In the genomic region with DNA sequence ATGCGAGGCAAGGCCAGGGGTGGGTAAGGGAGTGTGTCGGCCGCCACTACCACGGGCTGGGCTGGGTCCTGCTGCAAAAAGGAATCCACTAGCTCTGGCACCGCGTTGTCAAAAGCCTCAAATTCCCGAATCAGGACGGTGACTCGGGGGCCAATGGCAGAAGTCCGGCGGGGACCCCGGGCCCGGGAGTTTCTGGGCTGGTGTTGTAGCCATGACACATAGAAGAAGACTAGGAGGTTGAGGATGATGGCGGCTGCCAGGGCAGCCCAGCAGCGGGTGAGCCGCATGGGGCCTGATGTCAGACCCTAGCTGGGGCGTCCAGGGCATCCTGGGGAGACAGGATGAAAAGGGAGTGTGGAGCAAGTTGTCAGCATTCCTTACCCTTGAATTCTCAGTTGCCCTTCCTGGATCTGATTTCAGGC, we compare ENCODE assay signal across 8 mouse cellular contexts. TPM values are rescaled to one million over a fixed set of nuclear protein-coding genes. Genes with fewer than 3 reads are reported as not detected.
DNase-seq lines count a peak whose midpoint lies in the region; ATAC-seq and TF ChIP-seq lines count a peak whose summit lies in the region.

No protein-coding gene starts in this region.

- ATAC-seq in forebrain, embryonic 12.5 days (ENCODE audit: low FRiP score): no peak
- ATAC-seq in neural tube, embryonic 13.5 days (ENCODE audit: low read depth): no peak

- H3K27me3 ChIP-seq in forebrain, embryonic 12.5 days: peaks cover 38% of the 10 kb centered on the region
- peaks cover 40% of the 10 kb centered on the region for H3K27me3 ChIP-seq in limb, embryonic 10.5 days (ENCODE audit: low read depth, poor library complexity, severe bottlenecking)
- peaks cover 28% of the 10 kb centered on the region for H3K27me3 ChIP-seq in neural tube, embryonic 13.5 days

- 11% methylated on average over 16 of the region's 17 CpGs for WGBS in forebrain, embryonic 12.5 days
- 15% methylated on average over 17 of the region's 17 CpGs for WGBS in limb, embryonic 10.5 days
- 13% methylated on average over 17 of the region's 17 CpGs for WGBS in neural tube, embryonic 13.5 days

- TF ChIP-seq CTCF in layer of hippocampus, adult 2 months (conservative IDR thresholded peaks at IDR 0.05): no peak

- H3K27ac ChIP-seq in layer of hippocampus, adult 2 months: peak overlapping the region; percentile 94
- H3K27ac ChIP-seq in forebrain, embryonic 12.5 days: peak overlapping the region; percentile 61
- H3K27ac ChIP-seq in limb, embryonic 10.5 days: peak overlapping the region; percentile 67
- H3K27ac ChIP-seq in neural tube, embryonic 13.5 days (replicated peaks): peak overlapping the region; percentile 87

- H3K9ac ChIP-seq in forebrain, embryonic 12.5 days: peak overlapping the region; percentile 63
- H3K9ac ChIP-seq in neural tube, embryonic 13.5 days: peak overlapping the region; percentile 77

- DNase-seq in layer of hippocampus, adult 2 months (ENCODE audit: low spot score in 2 of 2): no peak
- DNase-seq in layer of hippocampus, adult 11-12 months (ENCODE audit: low spot score): no peak
- DNase-seq in limb, embryonic 10.5 days (ENCODE audit: low spot score): no peak
- DNase-seq in embryo, embryonic 11 days: no peak
- no peak for DNase-seq in layer of hippocampus, adult 9-11 months
- no peak for DNase-seq in adrenal gland, adult 2 months

- peak overlapping the region; percentile 72 for H3K4me2 ChIP-seq in forebrain, embryonic 12.5 days
- peak overlapping the region; percentile 70 for H3K4me2 ChIP-seq in neural tube, embryonic 13.5 days

- H3K36me3 ChIP-seq in forebrain, embryonic 12.5 days (replicated peaks): peaks cover 21% of the 10 kb centered on the region
- peaks cover 58% of the 10 kb centered on the region for H3K36me3 ChIP-seq in limb, embryonic 10.5 days
- peaks cover 30% of the 10 kb centered on the region for H3K36me3 ChIP-seq in neural tube, embryonic 13.5 days

- H3K9me3 ChIP-seq in forebrain, embryonic 12.5 days: no peaks in the 10 kb centered on the region
- H3K9me3 ChIP-seq in limb, embryonic 10.5 days (replicated peaks): no peaks in the 10 kb centered on the region; the same call in 1 of the 2 replicates
- no peaks in the 10 kb centered on the region for H3K9me3 ChIP-seq in neural tube, embryonic 13.5 days

- peaks cover 49% of the 10 kb centered on the region for H3K4me1 ChIP-seq in forebrain, embryonic 12.5 days
- H3K4me1 ChIP-seq in limb, embryonic 10.5 days: peaks cover 43% of the 10 kb centered on the region
- H3K4me1 ChIP-seq in neural tube, embryonic 13.5 days (replicated peaks): peaks cover 66% of the 10 kb centered on the region

- peak overlapping the region; percentile 64 for H3K4me3 ChIP-seq in layer of hippocampus, adult 2 months
- peak overlapping the region; percentile 43 for H3K4me3 ChIP-seq in forebrain, embryonic 12.5 days (replicated peaks)
- H3K4me3 ChIP-seq in limb, embryonic 10.5 days: peak overlapping the region; percentile 56
- peak overlapping the region; percentile 47 for H3K4me3 ChIP-seq in neural tube, embryonic 13.5 days

RNA-seq across cellular contexts. Expression of gene Strn4, which starts 4.0 kb away (rescaled TPM):
- 100 to 1,000 TPM; 286 to 314 TPM for total RNA-seq in layer of hippocampus, adult 2 months (2021)
- 176 and 180 TPM in 2 replicates for polyA plus RNA-seq in forebrain, embryonic 12.5 days (2016; fragmentation: Nextera tagmentation; extraction: Ambion mirVana)
- 130 and 145 TPM in 2 replicates for polyA plus RNA-seq in limb, embryonic 10.5 days (2016; fragmentation: Nextera tagmentation; extraction: Ambion mirVana)
- 155 and 174 TPM in 2 replicates for polyA plus RNA-seq in neural tube, embryonic 13.5 days (2015; fragmentation: Nextera tagmentation; extraction: Ambion mirVana)
- 10 to 100 TPM; 58.9 to 64.1 TPM for total RNA-seq in adrenal gland, adult 2 months (2021)
- polyA plus RNA-seq in adrenal gland, adult 2 months (2012; rRNA removed): 121 and 138 TPM in 2 replicates

RNA-seq across cellular contexts. Expression of gene Fkrp, which starts 4.9 kb away (rescaled TPM):
- 10 to 100 TPM; 46.7 to 49.5 TPM for total RNA-seq in layer of hippocampus, adult 2 months (2021)
- polyA plus RNA-seq in forebrain, embryonic 12.5 days (2016; fragmentation: Nextera tagmentation; extraction: Ambion mirVana): 30.5 and 31.4 TPM in 2 replicates
- polyA plus RNA-seq in limb, embryonic 10.5 days (2016; fragmentation: Nextera tagmentation; extraction: Ambion mirVana): 27.2 and 33.1 TPM in 2 replicates
- 40.0 and 45.9 TPM in 2 replicates for polyA plus RNA-seq in neural tube, embryonic 13.5 days (2015; fragmentation: Nextera tagmentation; extraction: Ambion mirVana)
- total RNA-seq in adrenal gland, adult 2 months (2021): 10 to 100 TPM; 23.9 to 29.5 TPM
- 46.3 and 49.6 TPM in 2 replicates for polyA plus RNA-seq in adrenal gland, adult 2 months (2012; rRNA removed)

RNA-seq across cellular contexts. Expression of gene Slc1a5, which starts 30.5 kb away (rescaled TPM):
- 1 to 10 TPM; 3.5 to 4.7 TPM for total RNA-seq in layer of hippocampus, adult 2 months (2021)
- 30.6 and 32.0 TPM in 2 replicates for polyA plus RNA-seq in forebrain, embryonic 12.5 days (2016; fragmentation: Nextera tagmentation; extraction: Ambion mirVana)
- 48.3 and 48.7 TPM in 2 replicates for polyA plus RNA-seq in limb, embryonic 10.5 days (2016; fragmentation: Nextera tagmentation; extraction: Ambion mirVana)
- polyA plus RNA-seq in neural tube, embryonic 13.5 days (2015; fragmentation: Nextera tagmentation; extraction: Ambion mirVana): 8.8 and 9.0 TPM in 2 replicates
- 100 to 1,000 TPM; 144 to 291 TPM for total RNA-seq in adrenal gland, adult 2 months (2021)
- 220 and 344 TPM in 2 replicates for polyA plus RNA-seq in adrenal gland, adult 2 months (2012; rRNA removed)

RNA-seq across cellular contexts. Expression of gene Prkd2, which starts 31.0 kb away (rescaled TPM):
- total RNA-seq in layer of hippocampus, adult 2 months (2021): 1 to 10 TPM; 6.5 to 7.3 TPM
- 10.0 and 10.9 TPM in 2 replicates for polyA plus RNA-seq in forebrain, embryonic 12.5 days (2016; fragmentation: Nextera tagmentation; extraction: Ambion mirVana)
- 15.0 and 15.6 TPM in 2 replicates for polyA plus RNA-seq in limb, embryonic 10.5 days (2016; fragmentation: Nextera tagmentation; extraction: Ambion mirVana)
- 6.3 and 6.8 TPM in 2 replicates for polyA plus RNA-seq in neural tube, embryonic 13.5 days (2015; fragmentation: Nextera tagmentation; extraction: Ambion mirVana)
- total RNA-seq in adrenal gland, adult 2 months (2021): 10 to 100 TPM; 16.0 to 18.4 TPM
- 39.2 and 47.2 TPM in 2 replicates for polyA plus RNA-seq in adrenal gland, adult 2 months (2012; rRNA removed)
